Mouse (Mus musculus): Measurements from ENCODE around the gene Slc35c1. TPM values are rescaled to one million over a fixed set of nuclear protein-coding genes. Genes with fewer than 3 reads are reported as not detected.

The Slc35c1 gene
- total and polyA plus RNA-seq, 2 experiments from 2014 or later: 9.1 to 14.4 TPM

DNA sequence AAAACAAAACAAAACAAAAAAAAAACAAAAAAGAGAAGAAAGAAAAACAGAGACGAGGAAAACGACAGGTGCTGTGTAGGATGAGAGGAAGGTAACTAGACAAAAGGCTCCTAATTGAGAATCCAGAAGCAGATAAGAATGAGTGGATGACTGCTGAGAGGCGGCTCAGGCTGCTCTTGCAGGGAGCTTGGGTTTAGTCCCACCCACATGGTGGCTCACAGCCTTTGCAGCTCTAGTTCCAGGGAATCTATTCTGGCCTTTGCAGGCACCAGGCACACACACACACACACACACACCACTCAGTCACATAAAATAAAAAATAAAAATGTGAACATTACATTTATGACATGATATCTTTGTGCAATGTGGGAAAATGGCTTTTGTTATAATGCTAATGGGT lies 21.8 kb downstream of the Slc35c1 start:
- Histone ChIP-seq H3K27me3 (ENCODE audit: insufficient read depth, low read length) (no peaks in the 10 kb centered on the region), H3K36me3 (ENCODE audit: insufficient read depth) (no peaks in the 10 kb centered on the region), H3K9ac (no peak overlapping the region), H3K4me3 (ENCODE audit: low read depth, low read length) (no peak overlapping the region), H3K4me2 (ENCODE audit: low read depth) (no peak overlapping the region), H3K9me3 (ENCODE audit: low read length) (no peaks in the 10 kb centered on the region), H3K27ac (ENCODE audit: low read depth, low read length) (no peak overlapping the region), H3K4me1 (ENCODE audit: insufficient read depth) (peaks cover 12% of the 10 kb centered on the region)
- no peak for ATAC-seq
- no peak for TF ChIP-seq CTCF (IDR thresholded peaks at IDR 0.05; ENCODE audit: low read depth)
- WGBS: 61% methylated on average over 3 of the region's 3 CpGs
- no peak for DNase-seq

DNA sequence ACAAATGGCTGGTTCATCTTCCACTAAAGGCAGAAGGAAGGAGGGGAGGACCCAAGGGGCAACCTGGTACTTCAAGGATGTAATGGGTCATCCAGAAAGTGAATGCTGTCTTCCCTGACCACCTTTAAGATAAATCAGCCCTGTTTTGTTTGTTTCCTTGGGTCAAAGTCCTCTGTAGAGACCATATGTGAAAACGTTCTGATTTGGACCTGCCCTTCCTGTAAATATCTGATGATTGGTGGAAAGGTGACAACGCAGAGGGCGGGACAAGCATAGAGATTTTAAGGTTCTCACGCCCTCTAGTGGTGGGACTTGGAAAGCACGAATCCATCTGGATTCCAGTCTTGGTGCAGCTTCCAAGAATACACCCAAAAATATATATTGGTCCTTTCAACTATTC lies 22.5 kb downstream of the Slc35c1 start:
- Histone ChIP-seq H3K9me3 (ENCODE audit: low read length) (no peaks in the 10 kb centered on the region), H3K27ac (ENCODE audit: low read depth, low read length) (no peak overlapping the region), H3K4me2 (ENCODE audit: low read depth) (peak overlapping the region; percentile 24; the same call in 1 of the 2 replicates), H3K4me1 (ENCODE audit: insufficient read depth) (peaks cover 12% of the 10 kb centered on the region), H3K9ac (no peak overlapping the region), H3K27me3 (ENCODE audit: insufficient read depth, low read length) (no peaks in the 10 kb centered on the region), H3K36me3 (ENCODE audit: insufficient read depth) (no peaks in the 10 kb centered on the region), H3K4me3 (ENCODE audit: low read depth, low read length) (no peak overlapping the region)
- DNase-seq (peak; percentile 85), ATAC-seq (no peak)
- peak; percentile 86 for TF ChIP-seq CTCF (IDR thresholded peaks at IDR 0.05; ENCODE audit: low read depth)
- WGBS: under 1% methylated on average over 5 of the region's 5 CpGs

DNA sequence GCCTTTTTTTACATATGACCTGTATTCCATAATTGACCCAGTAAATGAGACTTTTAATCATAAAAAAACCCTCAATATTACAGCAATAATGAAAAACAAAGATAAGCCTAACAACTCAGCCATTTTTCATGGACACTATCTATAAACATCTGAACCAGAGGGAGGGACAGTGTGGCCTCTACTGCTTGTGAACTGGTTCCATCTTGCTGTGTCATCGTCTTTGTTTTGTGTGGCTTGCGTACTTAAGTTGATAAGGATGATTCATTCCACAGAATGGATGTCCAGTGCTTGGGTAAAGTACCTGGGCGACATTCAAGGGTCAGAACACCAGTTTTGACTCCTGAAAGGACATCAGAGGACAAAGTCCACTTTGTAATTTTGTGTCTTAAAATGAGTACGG lies 23.0 kb downstream of the Slc35c1 start:
- DNase-seq: no peak
- no peak overlapping the region for H3K27ac ChIP-seq (ENCODE audit: low read depth, low read length)
- no peak overlapping the region for H3K9ac ChIP-seq
- peaks cover 13% of the 10 kb centered on the region for H3K4me1 ChIP-seq (ENCODE audit: insufficient read depth)
- no peaks in the 10 kb centered on the region for H3K9me3 ChIP-seq (ENCODE audit: low read length)
- no peaks in the 10 kb centered on the region for H3K27me3 ChIP-seq (ENCODE audit: insufficient read depth, low read length)
- no peak overlapping the region for H3K4me3 ChIP-seq (ENCODE audit: low read depth, low read length)
- no peak for TF ChIP-seq CTCF (IDR thresholded peaks at IDR 0.05; ENCODE audit: low read depth)
- no peak for ATAC-seq
- 82% methylated on average over 4 of the region's 4 CpGs for WGBS
- H3K36me3 ChIP-seq (ENCODE audit: insufficient read depth): no peaks in the 10 kb centered on the region
- no peak overlapping the region for H3K4me2 ChIP-seq (ENCODE audit: low read depth)

DNA sequence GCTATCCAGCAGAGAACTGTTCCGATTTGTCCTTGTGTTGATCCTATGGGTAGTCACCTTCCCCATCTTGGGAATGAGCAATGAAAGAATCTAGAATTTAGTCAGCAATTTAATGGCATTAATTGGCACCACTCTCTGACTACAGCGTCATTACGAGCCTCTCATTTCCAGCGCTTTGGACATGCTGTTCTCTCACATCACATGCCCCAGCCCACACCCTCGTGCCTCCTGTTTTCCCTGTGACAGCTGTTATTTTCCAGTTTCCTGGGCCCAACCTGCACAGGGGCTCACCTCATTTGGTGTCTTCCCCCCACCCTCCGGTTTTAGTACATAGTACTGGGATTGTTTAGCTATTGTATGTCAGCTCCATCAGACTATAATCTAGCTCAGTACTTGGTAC lies 25.3 kb downstream of the Slc35c1 start:
- ATAC-seq (no peak), DNase-seq (no peak)
- Histone ChIP-seq H3K4me2 (ENCODE audit: low read depth) (peak overlapping the region; percentile 81), H3K4me1 (ENCODE audit: insufficient read depth) (peaks cover 27% of the 10 kb centered on the region), H3K4me3 (ENCODE audit: low read depth, low read length) (0 out of 2 replicates have a peak overlapping the region, but pooled peaks have one; percentile 90), H3K36me3 (ENCODE audit: insufficient read depth) (no peaks in the 10 kb centered on the region), H3K27me3 (ENCODE audit: insufficient read depth, low read length) (no peaks in the 10 kb centered on the region), H3K9ac (0 out of 2 replicates have a peak overlapping the region, but pooled peaks have one; percentile 56), H3K9me3 (ENCODE audit: low read length) (no peaks in the 10 kb centered on the region), H3K27ac (ENCODE audit: low read depth, low read length) (peak overlapping the region; percentile 85)
- TF ChIP-seq CTCF (IDR thresholded peaks at IDR 0.05; ENCODE audit: low read depth): no peak
- WGBS: 48% methylated on average over 6 of the region's 6 CpGs

DNA sequence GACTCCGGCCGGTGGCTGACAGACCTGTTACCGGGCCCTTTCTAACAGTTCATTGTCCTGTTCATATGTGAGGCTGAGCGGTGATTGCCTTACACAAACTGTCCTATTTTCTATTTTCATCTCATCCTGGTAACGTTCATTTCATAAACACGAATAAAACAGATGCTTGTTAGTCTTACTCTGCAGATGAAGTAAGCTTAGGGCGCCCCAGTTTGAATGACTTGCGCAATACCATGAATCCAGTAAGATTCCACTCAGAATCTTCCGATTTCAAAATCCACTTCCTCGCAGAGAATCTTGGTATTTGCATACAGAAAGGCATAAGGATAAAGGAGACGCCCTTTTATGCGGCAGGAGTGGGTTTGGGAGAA lies 26.0 kb downstream of the Slc35c1 start:
- Histone ChIP-seq H3K9ac (peak overlapping the region; percentile 56), H3K4me1 (ENCODE audit: insufficient read depth) (peaks cover 27% of the 10 kb centered on the region), H3K27me3 (ENCODE audit: insufficient read depth, low read length) (no peaks in the 10 kb centered on the region), H3K36me3 (ENCODE audit: insufficient read depth) (no peaks in the 10 kb centered on the region), H3K27ac (ENCODE audit: low read depth, low read length) (peak overlapping the region; percentile 85), H3K9me3 (ENCODE audit: low read length) (no peaks in the 10 kb centered on the region), H3K4me2 (ENCODE audit: low read depth) (peak overlapping the region; percentile 81), H3K4me3 (ENCODE audit: low read depth, low read length) (peak overlapping the region; percentile 90)
- DNase-seq (no peak), ATAC-seq (peak; percentile 14)
- no peak for TF ChIP-seq CTCF (IDR thresholded peaks at IDR 0.05; ENCODE audit: low read depth)
- WGBS: 3% methylated on average over 12 of the region's 12 CpGs

DNA sequence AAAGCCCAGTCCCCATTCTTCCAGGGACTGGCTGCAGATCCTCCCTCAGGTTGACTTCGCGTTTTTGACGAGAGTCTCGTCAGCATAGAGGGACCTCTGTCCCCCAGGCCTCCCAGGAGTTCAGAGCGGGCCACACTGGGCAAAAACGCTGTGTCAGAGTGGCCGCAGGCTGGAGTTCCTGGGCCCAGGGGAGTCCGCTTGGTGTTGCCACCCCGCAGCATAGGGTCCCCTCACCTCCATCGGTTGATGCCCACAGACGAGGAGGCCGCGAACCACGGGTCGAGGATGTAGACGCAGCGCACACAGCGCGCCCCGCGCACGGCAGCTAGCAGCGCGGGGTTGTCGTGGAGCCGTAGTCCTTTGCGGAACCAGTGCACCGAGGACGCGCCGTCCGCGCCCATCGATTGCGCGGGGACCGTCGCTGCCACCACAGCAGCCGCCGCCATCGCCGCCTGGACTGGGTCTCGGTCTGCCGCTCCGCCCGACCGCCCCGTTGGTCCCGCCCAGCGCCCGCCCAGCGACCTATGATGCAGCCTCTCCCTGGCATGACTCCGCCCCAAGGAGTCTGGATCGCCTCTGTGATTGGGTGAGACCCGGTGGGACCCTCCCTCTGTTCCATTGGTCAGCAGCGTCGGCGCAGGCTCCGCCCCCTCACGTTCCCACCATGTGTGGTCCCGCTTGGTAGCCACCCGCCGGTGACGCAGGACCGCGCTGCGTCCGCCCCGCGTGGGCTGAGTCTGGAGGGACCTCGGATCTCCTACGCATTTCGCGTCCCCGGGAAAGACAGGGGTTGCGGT lies 26.6 kb downstream of the Slc35c1 start, which contains the start of gene Cry2:
Cry2 (minus strand) TSS at position 466 of the 797 bp plus-strand sequence.
- Histone ChIP-seq H3K9ac (peak within 1 kb of the TSS; percentile 88), H3K9me3 (ENCODE audit: low read length) (no peaks in the 10 kb centered on the region), H3K4me2 (ENCODE audit: low read depth) (peak within 1 kb of the TSS; percentile 81), H3K4me3 (ENCODE audit: low read depth, low read length) (peak within 1 kb of the TSS; percentile 90), H3K27me3 (ENCODE audit: insufficient read depth, low read length) (no peaks in the 10 kb centered on the region), H3K36me3 (ENCODE audit: insufficient read depth) (no peaks in the 10 kb centered on the region), H3K4me1 (ENCODE audit: insufficient read depth) (peaks cover 30% of the 10 kb centered on the region), H3K27ac (ENCODE audit: low read depth, low read length) (peak within 1 kb of the TSS; percentile 87)
- peak; percentile 99 for DNase-seq
- peak; percentile 97 for ATAC-seq
- 2% methylated on average over 72 of the region's 76 CpGs for WGBS
- TF ChIP-seq CTCF (IDR thresholded peaks at IDR 0.05; ENCODE audit: low read depth): no peak

Measured in forebrain, postnatal 0 days (tissue).